Mouse (Mus musculus) spleen, postnatal 14 days (tissue): Measurements from ENCODE around the gene Tspan10.
A peak's percentile ranks its signal among the peaks of the same experiment; 100 is the strongest.

ENCODE experiments used
- DNase-seq, 2 experiments: peaks; one replicate each; pipeline ENCODE4 v3.0.0; 2021 to 2022; ENCODE audit warnings: low spot score in 2 of 2

Tspan10 gene

DNA sequence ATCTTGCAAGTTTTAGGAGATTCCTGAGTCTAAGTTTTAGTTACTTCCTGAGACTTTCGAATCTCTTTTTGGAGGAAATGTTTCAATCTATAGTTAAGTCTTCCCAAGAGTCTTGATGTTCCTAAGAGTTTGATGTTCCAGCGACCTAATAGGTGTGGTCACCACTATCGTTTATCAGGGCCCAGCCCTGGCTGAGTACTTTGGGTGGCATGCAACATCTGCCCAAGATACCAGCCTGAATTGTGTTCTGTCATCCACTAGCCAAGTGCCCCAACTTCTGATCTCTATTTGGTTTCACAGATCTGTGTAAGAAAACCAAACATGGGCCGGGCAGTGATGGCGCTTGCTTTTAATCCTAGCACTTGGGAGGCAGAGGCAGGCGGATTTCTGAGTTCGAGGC lies 13.0 kb downstream of the Tspan10 start:
- DNase-seq, result no peak

DNA sequence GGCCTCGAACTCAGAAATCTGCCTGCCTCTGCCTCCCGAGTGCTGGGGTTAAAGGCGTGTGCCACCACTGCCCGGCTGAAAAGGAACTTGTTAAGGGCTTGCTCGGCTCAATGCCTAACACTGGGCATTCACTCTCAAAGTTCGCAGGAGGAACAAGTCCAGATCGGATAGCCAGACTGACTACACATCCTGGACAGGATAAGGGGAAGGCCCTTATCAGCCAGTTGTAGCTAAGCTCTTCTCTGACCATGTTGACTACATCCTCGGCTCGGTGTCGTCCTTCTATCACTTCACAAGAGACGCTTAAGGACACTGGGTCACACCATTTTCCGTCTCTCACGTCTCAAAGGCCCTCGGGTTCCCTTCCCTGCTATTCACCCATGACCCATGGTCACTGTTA lies 14.9 kb downstream of the Tspan10 start:
- no peak for DNase-seq

DNA sequence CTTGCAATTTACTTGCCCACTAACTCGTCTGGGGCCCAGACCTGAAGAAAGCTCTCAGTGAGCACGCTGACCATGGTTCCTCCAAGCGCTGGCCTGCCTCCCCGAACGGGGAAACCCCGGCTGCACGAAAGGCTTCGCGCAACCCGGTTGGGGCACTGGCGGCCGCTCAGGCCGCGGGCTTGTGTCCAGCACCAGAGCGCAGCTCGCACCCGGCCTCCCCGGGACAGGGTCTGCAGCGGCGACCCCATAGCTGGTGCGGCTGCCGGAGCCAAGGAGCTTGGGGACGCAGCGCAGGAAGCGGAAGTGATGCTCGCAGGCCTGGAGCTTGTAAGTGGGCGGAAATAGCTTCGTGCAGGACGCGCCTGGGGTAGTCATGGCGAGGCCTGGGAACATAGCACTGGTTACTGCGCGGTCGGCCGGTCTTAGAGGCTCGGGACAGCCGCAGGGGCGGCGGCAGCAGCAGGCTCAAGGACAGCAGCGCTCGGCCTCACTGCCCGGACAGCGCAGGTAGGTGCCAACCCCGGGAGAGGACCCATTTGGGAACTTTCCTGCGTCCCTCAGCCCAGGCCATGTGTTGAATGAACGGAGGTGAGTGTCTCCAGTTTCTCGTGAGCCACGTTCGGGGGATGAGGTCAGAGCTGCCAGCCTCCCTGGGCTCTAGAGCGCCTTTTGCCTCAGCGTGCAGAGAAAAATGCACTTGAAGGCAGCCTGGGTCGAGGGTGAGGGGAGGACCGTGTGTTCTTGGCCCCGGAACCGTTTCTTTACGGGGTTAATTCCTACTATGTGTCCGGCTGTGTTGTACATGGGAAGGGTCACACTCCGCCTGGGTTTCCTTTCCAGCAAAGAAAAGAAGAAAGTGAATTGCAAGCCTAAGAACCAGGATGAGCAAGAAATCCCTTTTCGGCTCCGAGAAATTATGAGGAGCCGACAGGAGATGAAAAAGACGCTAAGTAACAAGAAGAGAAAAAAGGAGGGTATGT lies 15.6 kb downstream of the Tspan10 start, which contains the start of the genes Oxld1 and Ccdc137:
Gene Oxld1 (minus strand): TSS at position 297 of the 980 bp plus-strand sequence.
Gene Ccdc137 (plus strand): TSS at position 344 of the 980 bp plus-strand sequence.
- DNase-seq, result peak; percentile 50 to 63

DNA sequence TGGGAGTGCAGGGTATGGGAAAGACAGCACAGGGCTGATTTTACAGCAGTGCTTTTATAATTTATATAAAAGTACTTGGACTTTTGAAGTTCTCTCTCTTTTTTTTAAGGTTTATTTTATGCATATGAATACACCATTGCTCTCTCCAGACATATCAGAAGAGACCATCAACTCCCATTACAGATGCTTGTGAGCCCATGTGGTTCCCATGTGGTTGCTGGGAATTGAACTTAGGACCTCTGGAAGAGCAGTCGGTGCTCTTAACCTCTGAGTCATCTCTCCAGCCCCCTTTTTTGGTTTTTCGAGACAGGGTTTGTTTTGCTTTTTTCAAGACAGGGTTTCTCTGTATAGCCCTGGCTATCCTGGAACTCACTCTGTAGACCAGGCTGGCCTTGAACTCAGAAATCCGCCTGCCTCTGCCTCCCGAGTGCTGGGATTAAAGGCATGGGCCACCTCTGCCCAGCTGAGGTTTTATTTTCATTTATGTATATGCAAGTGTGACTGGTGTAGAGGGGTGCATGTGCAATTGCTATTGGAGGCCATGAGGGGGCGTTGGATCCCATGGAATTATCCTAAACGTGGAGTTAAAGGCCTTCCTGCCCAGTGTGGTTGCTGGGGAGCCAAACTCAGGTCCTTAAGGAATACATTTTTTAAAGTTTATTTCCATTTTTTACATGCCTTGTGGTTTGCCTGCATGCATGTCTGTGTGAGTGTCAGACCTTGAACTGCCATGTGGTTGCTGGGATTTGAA lies 16.6 kb downstream of the Tspan10 start:
- DNase-seq, result no peak

DNA sequence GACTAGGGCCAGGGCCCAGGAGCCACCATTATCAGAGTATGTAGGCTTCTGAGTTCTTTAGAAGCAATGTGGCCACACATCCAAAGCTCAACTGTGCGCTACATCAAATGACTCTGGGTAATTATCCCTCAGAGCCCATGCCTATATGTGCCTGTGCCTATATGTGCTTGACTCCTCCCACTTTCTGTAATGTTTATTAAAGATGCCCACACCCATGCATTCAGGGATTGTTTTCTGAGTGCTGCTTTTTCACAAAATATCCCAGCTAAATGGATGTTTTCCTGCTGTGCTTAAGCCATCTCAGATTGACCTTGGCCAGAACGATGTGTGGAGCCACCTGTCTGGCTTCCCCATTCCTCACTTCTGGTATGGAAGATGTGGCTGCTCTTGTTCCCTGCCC lies 21.1 kb downstream of the Tspan10 start:
- no peak for DNase-seq

DNA sequence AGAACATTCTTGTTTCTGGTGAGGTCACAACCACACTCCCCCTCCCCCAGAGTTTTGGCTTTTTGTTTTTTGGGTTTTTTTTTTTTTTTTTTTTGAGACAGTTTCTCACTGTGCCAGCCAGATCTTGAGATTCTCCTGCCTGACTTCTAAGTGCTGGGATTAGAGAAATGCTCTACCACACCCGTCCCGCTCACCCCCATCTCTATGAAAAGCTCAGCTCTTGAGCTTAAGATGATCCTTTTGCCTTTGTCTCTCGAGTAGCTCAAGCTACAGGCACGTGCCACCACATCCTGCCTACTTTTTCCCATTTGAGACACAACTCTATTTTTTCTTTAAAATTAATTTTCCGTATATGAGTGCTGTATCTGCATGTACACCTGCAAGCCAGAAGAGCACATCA lies 21.9 kb downstream of the Tspan10 start:
- no peak for DNase-seq

DNA sequence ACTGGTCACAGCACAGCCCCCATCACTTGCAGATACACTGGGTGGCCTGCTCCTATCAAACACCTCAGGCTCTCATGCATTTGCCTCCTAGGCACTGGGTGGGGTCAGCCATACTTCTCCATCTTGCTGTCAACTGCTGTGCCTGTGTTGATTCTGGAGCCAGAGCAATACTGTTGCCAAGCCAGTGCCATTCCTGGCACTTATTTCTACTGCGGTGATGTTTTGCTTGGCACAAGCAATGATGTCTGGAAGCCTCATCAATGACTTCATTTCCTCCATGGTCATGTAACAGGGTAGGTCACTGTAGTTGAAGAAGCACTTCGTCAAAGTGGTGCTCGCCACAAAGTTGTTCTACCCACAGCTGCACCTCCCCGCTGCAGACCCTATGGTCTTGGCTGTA lies 23.1 kb downstream of the Tspan10 start:
- no peak for DNase-seq

DNA sequence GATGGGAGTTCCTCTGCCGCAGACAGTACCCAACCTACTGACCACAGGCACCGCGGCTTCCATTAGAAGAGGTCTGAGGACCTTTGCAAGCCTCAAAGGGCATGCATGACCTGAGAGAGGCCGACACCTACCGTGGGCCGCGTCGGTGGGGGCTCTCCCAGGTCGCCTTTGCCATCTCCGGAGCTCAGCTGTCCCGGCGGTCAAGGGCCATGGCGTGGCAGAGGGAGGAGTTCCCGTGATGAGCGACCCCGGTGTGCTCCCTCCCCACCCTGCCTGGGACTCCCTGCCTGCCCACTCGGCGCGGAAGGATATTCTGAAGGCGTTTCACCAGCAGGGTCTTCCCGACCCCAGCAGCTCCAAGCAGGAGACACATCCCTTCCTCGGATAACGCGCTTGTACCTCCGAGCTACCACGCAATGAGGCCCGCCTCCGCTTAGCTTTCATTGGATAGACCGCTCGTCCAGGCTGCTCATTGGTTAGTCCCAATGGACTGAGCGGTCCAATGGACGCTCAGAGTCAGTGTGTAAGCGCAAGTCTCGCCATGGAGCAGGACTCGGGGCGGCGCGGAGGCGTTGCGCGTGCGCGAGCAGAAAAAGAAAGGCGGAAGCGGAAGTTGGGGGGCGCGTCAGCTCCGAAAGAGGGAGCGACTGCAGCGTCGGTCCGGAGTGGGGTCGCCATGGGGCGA lies 24.7 kb downstream of the Tspan10 start, which contains the start of gene Arl16:
Gene Arl16 (minus strand): TSS at position 557 of the 685 bp plus-strand sequence.
- DNase-seq, result peak; percentile 88 to 89

DNA sequence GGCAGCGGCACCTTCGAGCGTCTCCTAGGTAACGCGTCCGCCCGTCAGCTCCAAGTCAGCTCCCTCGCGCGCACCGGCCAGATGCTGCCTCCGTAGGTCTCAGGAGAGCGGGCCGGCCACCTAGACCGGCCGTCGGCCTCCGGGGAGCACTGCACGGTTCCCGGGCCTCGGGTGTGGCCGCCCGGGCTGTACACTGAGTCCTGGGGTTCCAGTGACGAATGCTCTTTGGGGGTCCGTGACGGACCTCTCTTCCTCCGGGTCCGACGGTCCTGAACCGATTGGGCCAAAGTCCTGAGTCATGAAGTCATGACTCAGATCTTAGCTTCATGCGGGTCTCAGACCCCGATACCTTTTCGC lies 25.3 kb downstream of the Tspan10 start:
- DNase-seq, result no peak

DNA sequence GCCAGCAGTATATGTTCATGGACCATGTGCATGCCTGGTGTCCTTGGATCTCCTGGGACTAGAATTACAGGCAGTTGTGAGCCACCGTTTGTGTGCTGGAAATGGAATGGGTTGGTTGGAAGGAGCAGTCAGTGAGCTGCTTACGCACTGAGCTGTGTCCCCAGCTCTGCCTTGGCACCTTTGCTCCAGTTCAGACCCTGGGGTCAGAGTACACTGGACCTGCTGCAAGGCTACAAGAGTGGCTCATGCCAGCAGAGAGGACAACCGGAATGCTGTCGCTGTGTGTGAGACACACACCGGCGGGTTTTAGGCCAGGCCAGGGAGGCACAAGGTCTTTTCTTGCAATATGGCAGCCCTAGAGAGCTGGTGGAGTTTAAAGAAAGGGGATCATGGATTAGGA lies 29.6 kb downstream of the Tspan10 start:
- no peak for DNase-seq

DNA sequence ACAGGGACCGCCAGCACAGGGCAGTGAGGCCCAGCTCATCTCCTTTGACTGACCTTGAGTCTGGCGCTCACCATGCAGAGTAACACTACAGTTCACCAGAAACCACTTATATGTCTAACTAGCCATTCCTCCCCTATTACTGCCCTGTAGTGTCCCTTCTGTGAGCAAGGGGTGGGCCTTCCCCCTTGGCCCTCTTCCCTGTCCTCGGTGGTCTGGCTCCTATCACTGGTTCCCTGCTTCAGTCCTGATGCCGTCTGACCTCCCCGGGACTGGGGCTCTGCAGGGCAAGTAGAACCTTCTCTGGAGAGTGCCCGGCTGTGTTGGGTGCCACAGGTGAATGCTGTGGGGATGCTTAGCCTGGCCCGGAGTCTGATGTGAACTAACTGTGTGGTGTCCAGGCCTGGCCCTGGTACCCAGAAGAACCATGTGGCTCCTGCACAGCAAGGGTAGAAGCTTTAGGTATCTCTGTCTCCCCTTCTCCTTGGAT lies 41.0 kb downstream of the Tspan10 start:
- DNase-seq, result no peak

DNA sequence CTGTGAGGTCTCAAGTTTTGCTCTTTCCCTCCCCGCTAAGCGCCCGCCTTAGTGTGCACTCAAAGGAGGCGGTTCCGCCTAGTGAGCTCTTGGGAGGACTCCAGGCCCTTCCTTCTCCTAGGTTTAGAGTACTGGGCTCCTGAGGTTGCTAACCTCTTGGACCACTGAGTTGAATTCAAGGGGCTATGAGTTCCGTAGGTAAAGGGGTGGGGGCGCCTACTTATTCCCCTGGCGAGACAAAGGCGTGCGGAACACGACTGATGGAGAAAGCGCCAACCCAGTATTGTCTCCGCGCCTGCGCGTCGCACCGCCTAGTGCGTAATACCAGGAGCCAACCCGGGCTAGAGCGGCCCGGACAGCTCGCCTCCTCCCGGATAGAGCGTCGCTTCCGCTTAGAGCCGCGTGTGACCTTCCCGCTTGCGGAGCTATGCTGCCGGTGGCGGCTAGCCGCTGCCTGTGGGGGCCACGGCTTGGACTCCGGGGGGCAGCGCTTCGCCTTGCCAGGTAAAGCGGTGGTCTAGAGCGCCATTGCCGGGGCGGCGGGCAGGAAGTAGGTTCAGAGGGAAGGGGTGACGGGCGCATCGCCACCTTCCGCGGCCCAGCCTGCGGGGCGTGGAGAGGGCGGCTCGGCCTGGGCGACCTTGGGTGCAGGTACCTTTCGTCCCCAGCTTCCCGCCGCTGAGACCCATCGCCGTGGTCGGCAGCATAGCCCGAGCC lies 42.0 kb downstream of the Tspan10 start, which contains the start of gene Mrpl12:
Gene Mrpl12 (plus strand): TSS at position 349 of the 717 bp plus-strand sequence.
- DNase-seq, result peak; percentile 74 to 79

DNA sequence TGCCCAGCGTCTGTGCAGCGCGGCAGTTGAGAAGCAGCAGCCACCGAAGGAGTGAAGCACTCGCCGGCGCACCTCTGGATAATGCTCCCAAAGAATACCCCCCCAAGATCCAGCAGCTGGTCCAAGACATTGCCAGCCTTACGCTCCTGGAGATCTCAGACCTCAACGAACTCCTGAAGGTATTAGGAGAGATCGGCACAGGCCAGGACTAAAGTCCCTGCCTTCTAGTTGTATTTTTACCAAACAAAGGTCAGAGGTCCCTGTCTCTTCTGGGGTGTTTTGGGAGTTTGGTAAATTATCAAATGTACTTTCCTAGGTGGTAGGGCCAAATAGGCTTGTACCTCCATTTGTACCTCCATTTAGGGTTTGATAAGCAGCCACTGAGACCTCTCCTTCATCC lies 42.8 kb downstream of the Tspan10 start:
- no peak for DNase-seq

DNA sequence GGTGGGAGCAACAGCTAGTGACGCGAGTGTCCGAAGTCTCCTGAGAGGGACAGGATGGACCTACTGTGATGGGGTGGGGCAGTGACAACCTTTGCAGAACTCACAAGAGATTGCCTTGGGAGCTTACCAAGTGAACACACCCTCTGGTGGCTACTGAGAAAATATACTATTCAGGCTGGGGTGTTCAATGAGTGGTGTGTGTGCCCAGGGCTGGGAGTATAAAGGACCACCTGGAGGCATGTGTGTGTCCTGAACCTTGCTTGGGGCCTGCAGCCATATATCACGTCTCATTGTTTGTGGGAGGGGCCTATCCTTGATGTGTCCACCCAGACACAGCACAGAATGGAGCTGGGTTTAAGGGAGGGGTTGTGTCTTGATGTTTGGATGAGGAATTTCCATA lies 46.1 kb downstream of the Tspan10 start:
- DNase-seq, result no peak

DNA sequence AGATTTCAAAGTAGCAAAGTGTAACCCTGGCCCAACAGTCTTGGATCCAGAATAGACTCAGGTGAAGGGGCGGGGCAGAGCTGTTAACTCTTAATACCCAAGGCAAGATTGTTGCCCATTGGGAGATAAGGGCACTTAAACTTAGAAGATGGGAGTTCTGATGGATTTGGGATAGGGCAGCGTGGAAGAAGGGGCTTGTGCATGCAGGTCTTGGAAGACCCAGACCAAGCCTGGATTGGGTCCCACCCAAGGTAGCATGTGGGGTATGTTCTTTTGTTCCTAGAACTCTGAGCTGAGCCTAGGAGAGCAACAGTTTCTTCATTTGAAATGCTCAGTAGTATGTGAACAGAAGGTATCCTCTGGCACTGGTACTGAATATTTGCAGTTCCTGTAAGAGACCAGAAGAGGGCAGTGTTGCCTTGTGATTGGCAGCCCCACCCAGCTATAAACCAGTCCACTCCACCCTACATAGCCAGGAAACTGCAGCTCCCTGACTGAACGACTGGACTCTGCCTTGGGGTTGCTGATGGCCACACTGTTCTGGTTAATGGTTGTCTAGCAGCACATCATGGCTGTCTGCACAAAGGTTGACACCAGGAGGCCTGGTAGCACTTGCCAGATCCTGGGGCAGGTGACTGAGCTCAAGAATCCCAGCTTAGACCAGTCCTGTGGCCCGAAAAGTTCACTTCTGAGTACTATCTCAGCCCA lies 46.8 kb downstream of the Tspan10 start:
- DNase-seq, result peak in 1 of 2 experiments; percentile 56

DNA sequence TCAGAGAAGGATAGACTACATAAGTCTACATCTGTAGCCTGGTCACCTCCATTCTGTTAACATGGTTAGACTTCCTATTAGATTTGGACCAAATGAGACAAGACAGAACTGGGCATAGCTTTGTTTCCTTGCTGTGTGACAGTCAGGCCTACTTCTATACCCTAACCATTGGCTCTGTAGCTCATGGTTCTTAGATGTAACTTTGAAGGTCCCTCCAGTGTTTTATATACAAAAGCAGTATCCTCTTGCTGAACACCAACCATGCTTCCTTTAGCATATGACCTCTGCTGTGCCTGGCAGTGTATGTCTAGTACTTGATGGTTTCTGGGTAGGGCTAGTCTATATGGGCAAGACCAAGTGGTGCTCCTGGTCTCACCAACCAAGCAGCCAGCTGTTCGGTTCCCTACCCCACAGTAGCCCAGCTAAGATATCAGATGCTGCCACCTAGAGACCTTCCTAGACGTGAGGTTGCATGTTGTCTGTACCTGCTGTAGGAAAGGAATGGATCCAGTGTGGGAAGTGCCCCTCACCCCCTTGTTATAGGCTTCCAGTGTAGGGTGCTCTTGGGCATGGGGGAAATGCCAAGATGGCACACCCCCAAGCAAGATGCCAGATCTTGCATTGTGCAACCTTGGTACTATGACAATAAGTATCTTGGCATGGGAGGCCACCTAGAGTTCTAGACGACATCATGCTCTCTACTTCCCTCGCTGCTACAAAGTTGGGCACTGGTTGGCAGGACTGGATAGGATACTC lies 48.0 kb downstream of the Tspan10 start:
- no peak for DNase-seq

DNA sequence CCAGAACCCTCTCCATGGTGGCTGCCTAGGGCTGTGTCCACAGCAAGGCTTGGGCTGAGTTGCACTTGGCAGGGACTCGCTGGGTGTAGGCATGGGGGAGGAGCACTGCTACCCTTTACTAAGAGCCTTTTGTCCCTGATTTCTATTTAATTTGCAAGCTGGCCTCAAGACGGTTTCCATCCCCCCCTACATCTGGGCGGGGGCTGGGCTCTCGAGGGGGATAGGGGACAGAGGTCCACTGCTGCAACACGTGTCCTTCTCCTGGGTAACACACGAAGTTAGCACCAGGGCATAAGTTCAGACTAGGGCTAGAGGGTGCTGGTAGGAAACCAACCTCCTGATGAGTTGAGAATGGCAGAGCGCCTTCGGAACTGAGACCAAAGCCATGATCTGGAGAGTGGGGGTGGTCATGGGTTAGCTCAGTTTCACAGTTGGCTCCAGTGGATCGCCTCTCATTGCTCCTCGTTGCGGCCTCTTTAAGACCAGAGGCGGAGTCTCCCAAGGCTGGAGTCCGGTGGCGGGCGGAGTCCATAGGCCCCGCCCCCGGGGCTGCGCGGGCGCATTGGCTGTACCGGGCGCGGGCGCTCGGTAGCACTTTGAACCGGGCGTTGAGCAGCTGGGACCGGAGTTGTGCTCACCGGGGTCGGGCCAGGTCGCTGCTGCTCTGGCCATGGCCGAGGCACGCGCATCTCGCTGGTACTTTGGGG lies 49.0 kb downstream of the Tspan10 start, which contains the start of gene Slc25a10:
Gene Slc25a10 (plus strand): TSS at position 524 of the 707 bp plus-strand sequence.
- peak; percentile 76 to 81 for DNase-seq

DNA sequence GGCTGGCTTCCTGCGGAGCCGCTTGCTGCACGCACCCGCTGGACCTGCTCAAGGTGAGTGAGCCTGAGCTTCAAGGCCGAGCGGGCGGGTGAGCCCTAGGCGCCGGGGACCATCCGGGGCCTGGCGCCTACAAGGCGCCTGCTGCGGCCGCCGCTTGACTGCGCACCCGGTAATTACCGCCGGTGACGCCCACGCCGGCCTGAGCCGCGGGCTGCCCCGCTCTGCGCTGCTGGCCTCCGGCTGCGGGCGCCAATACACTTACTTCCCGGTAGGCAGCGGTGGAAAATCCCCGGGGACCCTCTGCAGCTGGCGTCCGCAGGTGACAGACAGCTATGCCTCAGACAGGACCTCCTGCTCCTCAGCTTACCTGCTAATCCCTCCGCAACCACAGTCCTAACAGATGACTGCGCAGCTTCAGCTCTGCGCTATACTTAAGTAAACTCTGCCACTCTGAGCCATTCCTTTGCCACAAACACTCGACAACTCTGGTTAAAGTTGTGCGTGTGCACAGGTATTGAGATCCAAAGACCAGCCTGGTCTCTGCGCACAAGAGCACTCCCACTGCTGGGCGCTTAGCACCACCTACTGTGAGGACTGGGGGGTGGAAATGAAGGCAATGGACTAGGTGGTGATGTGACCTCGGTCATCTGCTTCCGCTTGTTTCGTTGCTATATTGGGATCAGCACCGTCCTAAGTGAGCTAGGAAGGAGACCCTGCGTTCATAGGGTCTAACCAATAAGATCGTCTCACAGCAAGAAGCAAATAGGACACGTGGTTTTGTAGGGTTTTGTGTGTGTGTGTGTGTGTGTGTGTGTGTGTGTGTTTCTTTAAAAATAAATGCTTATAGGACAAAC lies 49.8 kb downstream of the Tspan10 start:
- DNase-seq, result peak in 1 of 2 experiments; percentile 38
